In genomic region chr4:33309764-33310757, GRCm38 (mm10) we compare ENCODE assay signal across 8 mouse cellular contexts. TPM values are rescaled to one million over a fixed set of nuclear protein-coding genes. Genes with fewer than 3 reads are reported as not detected.
A peak's percentile ranks its signal among the peaks of the same experiment; 100 is the strongest.
DNase-seq lines count a peak whose midpoint lies in the region; ATAC-seq and TF ChIP-seq lines count a peak whose summit lies in the region.

Gene Rngtt (plus strand): TSS chr4:33310311.

- peak within 1 kb of the TSS; percentile 96 for H3K9ac ChIP-seq in MEL (ENCODE audit: control insufficient read depth, low read depth, low read length, poor library complexity, severe bottlenecking)
- H3K9ac ChIP-seq in forebrain, postnatal 0 days = peak within 1 kb of the TSS; percentile 67
- peak within 1 kb of the TSS; percentile 80 for H3K9ac ChIP-seq in lung, embryonic 15.5 days

- TF ChIP-seq EP300 in MEL (IDR thresholded peaks at IDR 0.05; ENCODE audit: low read depth in 1 of 2, low read length in 2 of 2) = no peak

- TF ChIP-seq RAD21 in MEL (IDR thresholded peaks at IDR 0.05; ENCODE audit: low read depth, low read length) = no peak

- H3K9me3 ChIP-seq in MEL (replicated peaks; ENCODE audit: insufficient read depth, low read length) = no peaks in the 10 kb centered on the region
- no peaks in the 10 kb centered on the region for H3K9me3 ChIP-seq in forebrain, postnatal 0 days (ENCODE audit: low read length)
- no peaks in the 10 kb centered on the region for H3K9me3 ChIP-seq in lung, embryonic 15.5 days

- no peak for TF ChIP-seq CTCF in MEL (IDR thresholded peaks at IDR 0.05 in 2 of 3, conservative IDR thresholded peaks at IDR 0.05 in 1 of 3; ENCODE audit: control insufficient read depth in 1 of 3, insufficient read depth in 1 of 3, low read depth in 2 of 3, low read length in 3 of 3, poor library complexity in 1 of 3, severe bottlenecking in 1 of 3)
- TF ChIP-seq CTCF in cerebellum, adult 2 months (IDR thresholded peaks at IDR 0.05; ENCODE audit: borderline replicate concordance, insufficient read depth, low read depth, low read length) = no peak
- TF ChIP-seq CTCF in forebrain, postnatal 0 days (IDR thresholded peaks at IDR 0.05; ENCODE audit: low read depth) = no peak

- peak within 1 kb of the TSS; percentile 91 to 98 for H3K4me3 ChIP-seq in MEL (ENCODE audit: control insufficient read depth in 1 of 2, insufficient read depth in 1 of 2, low read depth in 2 of 2, low read length in 2 of 2)
- peak within 1 kb of the TSS; percentile 69 for H3K4me3 ChIP-seq in cerebellum, adult 2 months (replicated peaks; ENCODE audit: insufficient read depth, low read depth, low read length)
- peak within 1 kb of the TSS; percentile 85 for H3K4me3 ChIP-seq in forebrain, postnatal 0 days (ENCODE audit: low read depth, low read length)
- peak within 1 kb of the TSS; percentile 89 for H3K4me3 ChIP-seq in lung, embryonic 15.5 days

- peaks cover 4 to 16% of the 10 kb centered on the region in 2 experiments for H3K36me3 ChIP-seq in MEL (ENCODE audit: control insufficient read depth in 1 of 2, insufficient read depth in 2 of 2, low read length in 2 of 2)
- no peaks in the 10 kb centered on the region for H3K36me3 ChIP-seq in forebrain, postnatal 0 days (ENCODE audit: insufficient read depth)
- no peaks in the 10 kb centered on the region for H3K36me3 ChIP-seq in lung, embryonic 15.5 days

- peak within 1 kb of the TSS; percentile 74 for H3K4me2 ChIP-seq in forebrain, postnatal 0 days (ENCODE audit: low read depth)
- peak within 1 kb of the TSS; percentile 65 for H3K4me2 ChIP-seq in lung, embryonic 15.5 days

- H3K4me1 ChIP-seq in MEL (ENCODE audit: control insufficient read depth in 1 of 2, insufficient read depth in 2 of 2, low read length in 2 of 2) = peaks cover 9 to 11% of the 10 kb centered on the region in 2 experiments
- H3K4me1 ChIP-seq in cerebellum, adult 2 months (ENCODE audit: control insufficient read depth, insufficient read depth, low read length) = peaks cover 3% of the 10 kb centered on the region
- H3K4me1 ChIP-seq in forebrain, postnatal 0 days (ENCODE audit: insufficient read depth) = no peaks in the 10 kb centered on the region
- peaks cover 13% of the 10 kb centered on the region for H3K4me1 ChIP-seq in lung, embryonic 15.5 days

- 3% methylated on average over 60 of the region's 60 CpGs for WGBS in cerebellum, adult 2 months
- WGBS in forebrain, postnatal 0 days = 3% methylated on average over 60 of the region's 60 CpGs
- 3% methylated on average over 60 of the region's 60 CpGs for WGBS in lung, embryonic 15.5 days

- peak; percentile 44 to 82; a peak in 3 of 4 replicates for TF ChIP-seq POLR2A in MEL (IDR thresholded peaks at IDR 0.05; ENCODE audit: control insufficient read depth in 1 of 2, insufficient read depth in 1 of 2, low read depth in 1 of 2, low read length in 2 of 2, poor library complexity in 1 of 2)
- TF ChIP-seq POLR2A in cerebellum, adult 2 months (IDR thresholded peaks at IDR 0.05; ENCODE audit: borderline replicate concordance, insufficient read depth, low read length) = peak; percentile 51; the same call in 1 of the 2 replicates

- H3K79me2 ChIP-seq in MEL (ENCODE audit: control insufficient read depth, insufficient read depth, low read length, poor library complexity) = peaks cover 35% of the 10 kb centered on the region

- H3K27ac ChIP-seq in MEL (ENCODE audit: control insufficient read depth, low read depth, low read length) = peak within 1 kb of the TSS; percentile 93
- no peak within 1 kb of the TSS for H3K27ac ChIP-seq in cerebellum, adult 2 months (ENCODE audit: insufficient read depth, low read length)
- H3K27ac ChIP-seq in forebrain, postnatal 0 days (ENCODE audit: low read depth, low read length) = 0 out of 2 replicates have a peak within 1 kb of the TSS, but pooled peaks have one; percentile 55
- peak within 1 kb of the TSS; percentile 51; the same call in 1 of the 2 replicates for H3K27ac ChIP-seq in lung, embryonic 15.5 days

- ATAC-seq in forebrain, postnatal 0 days = peak; percentile 95
- peak; percentile 97 for ATAC-seq in lung, embryonic 15.5 days (ENCODE audit: borderline replicate concordance, extremely low read depth, low FRiP score, low TSS enrichment)

- DNase-seq in MEL (ENCODE audit: low read depth, low spot score) = peak; percentile 98
- DNase-seq in cerebellum, adult 2 months = peak; percentile 93 to 95
- DNase-seq in forebrain, postnatal 0 days = peak; percentile 93
- DNase-seq in heart, postnatal 4 days = peak; percentile 97
- DNase-seq in layer of hippocampus, adult 8-10 months (ENCODE audit: low spot score in 2 of 2) = peak; percentile 93
- DNase-seq in ovary, adult 18-20 months (ENCODE audit: low spot score) = peak; percentile 94
- peak; percentile 98 for DNase-seq in thymus, postnatal 0 days (ENCODE audit: low spot score)

- no peaks in the 10 kb centered on the region for H3K27me3 ChIP-seq in MEL (ENCODE audit: control insufficient read depth in 1 of 2, insufficient read depth in 2 of 2, low read length in 2 of 2)
- no peaks in the 10 kb centered on the region for H3K27me3 ChIP-seq in cerebellum, adult 2 months (ENCODE audit: control insufficient read depth, insufficient read depth, low read length)
- no peaks in the 10 kb centered on the region for H3K27me3 ChIP-seq in forebrain, postnatal 0 days (ENCODE audit: insufficient read depth, low read length)
- no peaks in the 10 kb centered on the region for H3K27me3 ChIP-seq in lung, embryonic 15.5 days

TF ChIP-seq in MEL, 35 proteins besides CTCF, POLR2A, EP300 and RAD21 (continues in another document):
- TF ChIP-seq TAL1 (IDR thresholded peaks at IDR 0.05; ENCODE audit: low read length) (no peak), MYB (IDR thresholded peaks at IDR 0.05; ENCODE audit: low read depth, low read length) (no peak), ZKSCAN1 (IDR thresholded peaks at IDR 0.05; ENCODE audit: low read depth, low read length) (no peak), UBTF (IDR thresholded peaks at IDR 0.05; ENCODE audit: borderline replicate concordance, insufficient read depth, low read depth, low read length) (no peak), GABPA (IDR thresholded peaks at IDR 0.05; ENCODE audit: low read depth, low read length) (no peak), MAX (IDR thresholded peaks at IDR 0.05; ENCODE audit: low read length) (no peak), USF1 (IDR thresholded peaks at IDR 0.05; ENCODE audit: low read depth, low read length) (no peak), CHD2 (IDR thresholded peaks at IDR 0.05; ENCODE audit: low read length) (no peak), GATA1 (IDR thresholded peaks at IDR 0.05; ENCODE audit: low read depth, low read length) (no peak), NELFE (IDR thresholded peaks at IDR 0.05; ENCODE audit: low read depth, low read length) (peak; percentile 79), MAFK (IDR thresholded peaks at IDR 0.05; ENCODE audit: borderline replicate concordance, low read depth, low read length) (no peak), ZC3H11A (IDR thresholded peaks at IDR 0.05; ENCODE audit: low read depth, low read length) (no peak), NRF1 (IDR thresholded peaks at IDR 0.05; ENCODE audit: insufficient read depth, low read depth, low read length, poor library complexity, severe bottlenecking) (no peak), MAZ (IDR thresholded peaks at IDR 0.05; ENCODE audit: low read depth, low read length) (no peak), BHLHE40 (IDR thresholded peaks at IDR 0.05; ENCODE audit: borderline replicate concordance, low read depth, low read length) (no peak), MEF2A (IDR thresholded peaks at IDR 0.05; ENCODE audit: extremely low read depth, insufficient replicate concordance, low read depth, low read length, poor library complexity, severe bottlenecking) (no peak), MYC (IDR thresholded peaks at IDR 0.05; ENCODE audit: low read depth, low read length) (no peak), SIN3A (IDR thresholded peaks at IDR 0.05; ENCODE audit: low read length) (peak; percentile 83), CHD1 (IDR thresholded peaks at IDR 0.05; ENCODE audit: low read depth, low read length) (no peak), E2F4 (IDR thresholded peaks at IDR 0.05; ENCODE audit: borderline replicate concordance, low read depth, low read length) (no peak), RCOR1 (IDR thresholded peaks at IDR 0.05; ENCODE audit: low read depth, low read length) (no peak), ZNF384 (IDR thresholded peaks at IDR 0.05; ENCODE audit: low read depth, low read length) (0 out of 2 replicates have a peak, but pooled peaks have one; percentile 5), HCFC1 (IDR thresholded peaks at IDR 0.05; ENCODE audit: low read depth, low read length) (peak; percentile 87), SMC3 (IDR thresholded peaks at IDR 0.05; ENCODE audit: low read depth, low read length) (no peak), JUND (IDR thresholded peaks at IDR 0.05; ENCODE audit: low read depth, low read length) (no peak), TCF12 (IDR thresholded peaks at IDR 0.05; ENCODE audit: low read depth, low read length) (peak; percentile 68), ETS1 (IDR thresholded peaks at IDR 0.05; ENCODE audit: low read depth, low read length) (no peak), KAT2A (conservative IDR thresholded peaks at IDR 0.05; ENCODE audit: low read depth, low read length) (no peak; the same call in 1 of the 2 replicates), POLR2AphosphoS2 (IDR thresholded peaks at IDR 0.05; ENCODE audit: low read length) (peak; percentile 66; the same call in 1 of the 2 replicates), MXI1 (IDR thresholded peaks at IDR 0.05; ENCODE audit: low read depth, low read length) (peak; percentile 23; the same call in 1 of the 2 replicates), USF2 (IDR thresholded peaks at IDR 0.05; ENCODE audit: borderline replicate concordance in 1 of 2, insufficient read depth in 1 of 2, low read depth in 1 of 2, low read length in 2 of 2) (no peak), TBP (IDR thresholded peaks at IDR 0.05; ENCODE audit: low read depth, low read length) (0 out of 2 replicates have a peak, but pooled peaks have one; percentile 37)

RNA-seq across cellular contexts. Expression of gene Rngtt, which starts in this region (rescaled TPM):
- 13.7 and 15.0 TPM in 2 replicates for total RNA-seq in MEL (2012; rRNA removed)
- 10 to 100 TPM in 1 of 2 experiments, not detected in 1; 18.7 TPM for polyA plus RNA-seq in MEL (2012; ENCODE audit: insufficient read depth in 1 of 2, insufficient read length in 2 of 2, low read depth in 1 of 2, low replicate concordance in 2 of 2, missing spikeins in 1 of 2)
- polyA plus RNA-seq in cerebellum, adult 2 months (2012; rRNA removed) = 10.3 and 11.5 TPM in 2 replicates
- 22.5 and 32.7 TPM in 2 replicates for total RNA-seq in forebrain, postnatal 0 days (2014; rRNA removed)
- 11.5 and 16.1 TPM in 2 replicates for polyA plus RNA-seq in forebrain, postnatal 0 days (2015; fragmentation: Nextera tagmentation; extraction: Ambion mirVana)
- total RNA-seq in heart, postnatal 4 days (2021) = 10 to 100 TPM; 16.7 to 16.9 TPM
- 10 to 100 TPM; 25.7 to 32.6 (median 28.6) TPM for total RNA-seq in layer of hippocampus, adult 8-10 months (2022)
- polyA plus RNA-seq in lung, embryonic 15.5 days (2015; fragmentation: Nextera tagmentation; extraction: Ambion mirVana) = 23.3 and 25.4 TPM in 2 replicates
- 33.1 and 35.2 TPM in 2 replicates for polyA plus RNA-seq in thymus, postnatal 0 days (2015; fragmentation: Nextera tagmentation; extraction: Ambion mirVana)
